Mouse (Mus musculus) ES-CJ7 (cell line): ENCODE results near the gene Gm21778.
"Not testable (repeated sequence)": the region's sequence is repeated elsewhere in the genome, so short reads cannot be mapped to it uniquely, and the experiment has no call there.

Source experiments
- DNase-seq: peaks from one replicate; pipeline ENCODE4 v3.0.0; 2011; ENCODE audit warnings: low read depth, low spot score

The Gm21778 gene

DNA sequence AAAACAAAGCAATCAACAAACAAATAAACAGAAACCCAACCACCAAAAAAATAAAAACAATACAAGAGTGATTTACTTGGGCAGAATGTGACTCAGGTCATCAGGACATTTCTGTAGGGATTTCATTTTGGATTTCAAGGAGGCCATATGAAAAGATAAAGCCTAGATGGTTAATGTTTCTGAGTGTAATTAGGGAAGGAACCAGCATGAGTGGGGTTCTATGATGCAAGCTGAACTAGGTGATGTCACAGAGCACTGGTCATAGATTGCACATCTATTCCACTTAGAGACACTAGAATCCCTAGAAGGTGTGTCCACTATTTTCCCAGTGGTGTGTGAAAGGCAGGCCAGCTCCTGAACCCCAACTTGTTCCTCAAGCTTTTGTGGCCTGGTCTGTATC is at the start of gene Gm21778:
Gene Gm21778 (plus strand): TSS at position 301 of the 400 bp plus-strand sequence.
- DNase-seq, result not testable (repeated sequence)
